Mouse (Mus musculus) embryonic facial prominence, embryonic 13.5 days (tissue): ENCODE data around the gene Rgs3. TPM values are rescaled to one million over a fixed set of nuclear protein-coding genes. Genes with fewer than 3 reads are reported as not detected.
"Not testable (repeated sequence)": the region's sequence is repeated elsewhere in the genome, so short reads cannot be mapped to it uniquely, and the experiment has no call there.

Experiments
- ATAC-seq: fragments of 200-750 bp; cut with Nextera tagmentation; 2 replicates; pipeline ENCODE4 v1.8.0; 2017; ENCODE audit warnings: low read depth; ENCODE audit not compliant: insufficient number of reproducible peaks, insufficient read depth, low FRiP score, low TSS enrichment
- H3K27ac ChIP-seq: fragments of 300-500 bp; sonication (generic); 2 replicates; pipeline ENCODE4 v1.5.1; 2015; ENCODE audit warnings: moderate library complexity, mild to moderate bottlenecking, inconsistent platforms
- H3K27me3 ChIP-seq: fragments of 300-500 bp; sonication (generic); 2 replicates; pipeline ENCODE4 v1.6.1; 2015; ENCODE audit warnings: mild to moderate bottlenecking, inconsistent platforms
- H3K36me3 ChIP-seq: fragments of 300-500 bp; sonication (generic); 2 replicates; pipeline ENCODE4 v1.6.1; 2015; ENCODE audit warnings: mild to moderate bottlenecking, inconsistent platforms
- H3K4me1 ChIP-seq: fragments of 300-500 bp; sonication (generic); 2 replicates; pipeline ENCODE4 v1.6.1; 2015; ENCODE audit warnings: inconsistent platforms
- H3K4me2 ChIP-seq: fragments of 300-500 bp; sonication (generic); 2 replicates; pipeline ENCODE4 v1.6.1; 2015; ENCODE audit warnings: moderate library complexity, mild to moderate bottlenecking, inconsistent platforms
- H3K4me3 ChIP-seq: fragments of 300-500 bp; sonication (generic); 2 replicates; pipeline ENCODE4 v1.5.1; 2015; ENCODE audit warnings: mild to moderate bottlenecking, inconsistent platforms
- H3K9ac ChIP-seq: fragments of 300-500 bp; sonication (generic); 2 replicates; pipeline ENCODE4 v1.6.1; 2015; ENCODE audit warnings: mild to moderate bottlenecking, inconsistent platforms
- H3K9me3 ChIP-seq: fragments of 300-500 bp; sonication (generic); 2 replicates; pipeline ENCODE4 v1.6.1; 2016; ENCODE audit warnings: inconsistent platforms
- whole genome bisulfite sequencing: fragments of 180-500 bp; shearing (Covaris S2); methylation state at CpG from one replicate; pipeline ENCODE4 v1.1.7; 2015; ENCODE audit warnings: mixed read lengths; 5-methylcytosine and 5-hydroxymethylcytosine counted together
- polyA plus RNA-seq: library from polyadenylated mRNA; unstranded; fragments of >200 nt; fragmentation: Nextera tagmentation; extraction: Ambion mirVana; gene quantifications from 2 replicates; pipeline ENCODE4 v1.2.1, GENCODE M21; 2015

The Rgs3 gene
- polyA plus RNA-seq, 1 experiment from 2014 or later = 50.8 TPM

- H3K27me3 ChIP-seq = no peaks in the 10 kb centered on the region
- WGBS = 89% methylated on average over 1 of the region's 1 CpGs
- H3K9me3 ChIP-seq = no peaks in the 10 kb centered on the region
- peaks cover 11% of the 10 kb centered on the region; the same call in 1 of the 2 replicates for H3K4me1 ChIP-seq
- no peak overlapping the region for H3K4me2 ChIP-seq
- H3K27ac ChIP-seq = no peak overlapping the region
- no peaks in the 10 kb centered on the region for H3K36me3 ChIP-seq
- H3K9ac ChIP-seq = no peak overlapping the region
- H3K4me3 ChIP-seq = no peak overlapping the region
- no peak for ATAC-seq
Observed at GRCm38 (mm10) chr4:62590878-62591277, 31.2 kb downstream of the Rgs3 start.

GRCm38 (mm10) chr4:62591326-62591725 is 31.7 kb downstream of the Rgs3 start:
- WGBS = 14% methylated on average over 11 of the region's 11 CpGs
- ATAC-seq = no peak

GRCm38 (mm10) chr4:62593546-62594240 is 34.0 kb downstream of the Rgs3 start:
- H3K4me1 ChIP-seq = peaks cover 11% of the 10 kb centered on the region; the same call in 1 of the 2 replicates
- not testable (repeated sequence) for H3K36me3 ChIP-seq, H3K27me3 ChIP-seq, H3K4me2 ChIP-seq, H3K27ac ChIP-seq, H3K9ac ChIP-seq, ATAC-seq, H3K9me3 ChIP-seq, H3K4me3 ChIP-seq
- 91% methylated on average over 24 of the region's 24 CpGs for WGBS

More at GRCm38 (mm10) chr4:62591326-62591725, 31.7 kb downstream of the Rgs3 start:
- Histone ChIP-seq H3K36me3 (no peaks in the 10 kb centered on the region), H3K27ac (no peak overlapping the region), H3K4me2 (0 out of 2 replicates have a peak overlapping the region, but pooled peaks have one; percentile 0), H3K27me3 (no peaks in the 10 kb centered on the region), H3K4me1 (peaks cover 11% of the 10 kb centered on the region; the same call in 1 of the 2 replicates), H3K9me3 (no peaks in the 10 kb centered on the region), H3K9ac (no peak overlapping the region; the same call in 1 of the 2 replicates), H3K4me3 (no peak overlapping the region)

GRCm38 (mm10) chr4:62594442-62594841 is 34.8 kb downstream of the Rgs3 start:
- Histone ChIP-seq H3K9ac (no peak overlapping the region), H3K4me3 (no peak overlapping the region), H3K27ac (no peak overlapping the region), H3K36me3 (no peaks in the 10 kb centered on the region), H3K9me3 (no peaks in the 10 kb centered on the region), H3K4me2 (no peak overlapping the region), H3K27me3 (no peaks in the 10 kb centered on the region), H3K4me1 (peaks cover 11% of the 10 kb centered on the region; the same call in 1 of the 2 replicates)
- 79% methylated on average over 5 of the region's 5 CpGs for WGBS
- no peak for ATAC-seq

- 75% methylated on average over 5 of the region's 5 CpGs for WGBS
- H3K9me3 ChIP-seq = no peaks in the 10 kb centered on the region; the same call in 1 of the 2 replicates
- no peak for ATAC-seq
Observed at GRCm38 (mm10) chr4:62596051-62596450, 36.4 kb downstream of the Rgs3 start.

GRCm38 (mm10) chr4:62600549-62600948 is 40.9 kb downstream of the Rgs3 start:
- 70% methylated on average over 1 of the region's 1 CpGs for WGBS
- no peak overlapping the region for H3K4me2 ChIP-seq

More at GRCm38 (mm10) chr4:62596051-62596450, 36.4 kb downstream of the Rgs3 start:
- Histone ChIP-seq H3K27me3 (no peaks in the 10 kb centered on the region), H3K4me3 (no peak overlapping the region), H3K9ac (no peak overlapping the region), H3K4me2 (no peak overlapping the region), H3K27ac (no peak overlapping the region), H3K4me1 (peaks cover 11% of the 10 kb centered on the region; the same call in 1 of the 2 replicates), H3K36me3 (no peaks in the 10 kb centered on the region)

GRCm38 (mm10) chr4:62603607-62604006 is 44.0 kb downstream of the Rgs3 start:
- no peaks in the 10 kb centered on the region; the same call in 1 of the 2 replicates for H3K9me3 ChIP-seq
- H3K36me3 ChIP-seq = no peaks in the 10 kb centered on the region
- no peak overlapping the region for H3K4me3 ChIP-seq
- H3K27me3 ChIP-seq = no peaks in the 10 kb centered on the region
- WGBS = 88% methylated on average over 4 of the region's 4 CpGs
- H3K9ac ChIP-seq = no peak overlapping the region
- no peak overlapping the region for H3K4me2 ChIP-seq
- ATAC-seq = no peak
- no peak overlapping the region for H3K27ac ChIP-seq
- peaks cover 23% of the 10 kb centered on the region for H3K4me1 ChIP-seq

More at GRCm38 (mm10) chr4:62600549-62600948, 40.9 kb downstream of the Rgs3 start:
- Histone ChIP-seq H3K27ac (no peak overlapping the region), H3K4me1 (no peaks in the 10 kb centered on the region), H3K27me3 (no peaks in the 10 kb centered on the region), H3K36me3 (no peaks in the 10 kb centered on the region), H3K9ac (no peak overlapping the region), H3K9me3 (no peaks in the 10 kb centered on the region; the same call in 1 of the 2 replicates), H3K4me3 (no peak overlapping the region)
- ATAC-seq = no peak

GRCm38 (mm10) chr4:62604094-62604493 is 44.4 kb downstream of the Rgs3 start:
- Histone ChIP-seq H3K4me2 (no peak overlapping the region), H3K27me3 (no peaks in the 10 kb centered on the region), H3K9ac (no peak overlapping the region), H3K9me3 (no peaks in the 10 kb centered on the region; the same call in 1 of the 2 replicates), H3K36me3 (no peaks in the 10 kb centered on the region), H3K4me1 (peaks cover 23% of the 10 kb centered on the region), H3K4me3 (no peak overlapping the region), H3K27ac (no peak overlapping the region)
- 52% methylated on average over 4 of the region's 4 CpGs for WGBS
- no peak for ATAC-seq

GRCm38 (mm10) chr4:62605856-62606541 is 46.4 kb downstream of the Rgs3 start:
- ATAC-seq = no peak
- 79% methylated on average over 9 of the region's 9 CpGs for WGBS

GRCm38 (mm10) chr4:62606542-62606882 is 46.9 kb downstream of the Rgs3 start:
- WGBS = 34% methylated on average over 7 of the region's 7 CpGs
- Histone ChIP-seq H3K4me2 (no peak overlapping the region), H3K9ac (no peak overlapping the region), H3K27me3 (no peaks in the 10 kb centered on the region), H3K4me3 (no peak overlapping the region), H3K9me3 (no peaks in the 10 kb centered on the region), H3K27ac (peak overlapping the region; percentile 28; the same call in 1 of the 2 replicates), H3K36me3 (no peaks in the 10 kb centered on the region), H3K4me1 (peaks cover 37% of the 10 kb centered on the region)
- no peak for ATAC-seq

More at GRCm38 (mm10) chr4:62605856-62606541, 46.4 kb downstream of the Rgs3 start:
- H3K36me3 ChIP-seq = no peaks in the 10 kb centered on the region
- peaks cover 37% of the 10 kb centered on the region for H3K4me1 ChIP-seq
- no peaks in the 10 kb centered on the region for H3K27me3 ChIP-seq
- no peak overlapping the region for H3K4me2 ChIP-seq
- no peak overlapping the region for H3K4me3 ChIP-seq
- H3K9me3 ChIP-seq = no peaks in the 10 kb centered on the region; the same call in 1 of the 2 replicates
- peak overlapping the region; percentile 28; the same call in 1 of the 2 replicates for H3K27ac ChIP-seq
- H3K9ac ChIP-seq = no peak overlapping the region

GRCm38 (mm10) chr4:62606905-62607304 is 47.3 kb downstream of the Rgs3 start:
- Histone ChIP-seq H3K4me1 (peaks cover 37% of the 10 kb centered on the region), H3K4me2 (no peak overlapping the region), H3K9ac (no peak overlapping the region), H3K36me3 (no peaks in the 10 kb centered on the region), H3K9me3 (no peaks in the 10 kb centered on the region), H3K27me3 (no peaks in the 10 kb centered on the region), H3K4me3 (no peak overlapping the region), H3K27ac (no peak overlapping the region)
- WGBS = 68% methylated on average over 7 of the region's 7 CpGs
- no peak for ATAC-seq
